Mouse (Mus musculus): ENCODE data around the gene Crip1. TPM values are rescaled to one million over a fixed set of nuclear protein-coding genes. Genes with fewer than 3 reads are reported as not detected.
"Not testable (repeated sequence)": the region's sequence is repeated elsewhere in the genome, so short reads cannot be mapped to it uniquely, and the experiment has no call there.

Gene Crip1
- total RNA-seq, 2 experiments from 2014 or later, result 52.9 to 106 TPM

DNA sequence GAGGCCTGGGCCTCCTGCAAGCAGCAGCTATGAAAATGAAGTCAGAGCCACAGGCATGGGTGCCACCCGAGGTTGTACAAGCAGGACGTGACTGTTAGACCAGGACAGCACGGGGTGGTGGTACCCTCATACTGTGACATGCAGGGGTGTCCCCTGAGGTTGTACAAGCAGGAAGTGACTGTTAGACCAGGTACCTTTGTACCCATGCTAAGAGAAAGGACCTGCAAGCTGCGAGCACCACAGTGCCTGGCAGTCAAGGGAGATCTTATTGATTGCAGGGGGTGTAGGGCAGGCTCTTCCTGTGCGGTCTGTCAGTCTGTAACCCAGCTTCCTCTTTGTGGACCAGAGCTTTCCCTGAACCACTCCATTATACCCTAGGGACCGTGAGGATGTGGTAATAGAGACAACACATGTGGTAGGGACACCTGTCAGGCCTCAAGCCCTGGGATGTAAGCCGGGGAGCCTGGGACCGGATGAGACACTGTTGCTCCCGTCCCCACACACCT lies 22.0 kb downstream of the Crip1 start:
- DNase-seq (ENCODE audit: low spot score in 2 of 2), result no peak

DNA sequence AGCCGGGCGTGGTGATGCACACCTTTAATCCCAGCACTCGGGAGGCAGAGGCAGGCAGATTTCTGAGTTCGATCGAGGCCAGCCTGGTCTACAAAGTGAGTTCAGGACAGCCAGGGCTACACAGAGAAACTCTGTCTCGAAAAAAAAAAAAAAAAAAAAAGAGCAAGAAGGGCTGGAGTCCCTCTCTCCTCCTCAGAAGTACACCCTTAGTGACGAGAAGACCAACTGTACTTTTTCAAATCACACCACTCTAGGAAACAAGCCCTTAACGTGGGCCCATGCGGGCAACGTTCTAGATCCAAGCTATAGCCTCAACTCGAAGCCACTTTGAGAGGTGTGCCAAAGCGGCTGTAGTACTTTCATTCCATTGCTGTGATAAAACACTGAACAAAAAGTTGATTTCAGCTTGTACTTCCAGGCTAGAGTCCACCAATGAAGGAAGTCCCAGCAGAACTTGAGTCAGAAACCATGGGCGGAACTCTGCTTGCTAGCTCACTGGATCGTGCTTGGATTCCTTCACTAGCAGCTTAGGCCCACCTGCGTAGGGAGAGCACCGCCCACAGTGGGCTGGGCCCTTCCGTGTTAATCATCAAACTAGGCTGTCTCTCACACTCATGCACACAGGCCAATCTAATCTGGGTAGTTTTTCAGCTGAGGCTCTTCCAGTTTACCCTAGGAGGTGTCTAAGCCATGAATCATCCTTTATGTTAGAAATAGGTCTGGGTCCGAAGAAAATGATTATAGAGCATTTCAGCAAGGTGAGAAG lies 31.0 kb downstream of the Crip1 start:
- no peak for DNase-seq (ENCODE audit: low spot score in 2 of 2)

DNA sequence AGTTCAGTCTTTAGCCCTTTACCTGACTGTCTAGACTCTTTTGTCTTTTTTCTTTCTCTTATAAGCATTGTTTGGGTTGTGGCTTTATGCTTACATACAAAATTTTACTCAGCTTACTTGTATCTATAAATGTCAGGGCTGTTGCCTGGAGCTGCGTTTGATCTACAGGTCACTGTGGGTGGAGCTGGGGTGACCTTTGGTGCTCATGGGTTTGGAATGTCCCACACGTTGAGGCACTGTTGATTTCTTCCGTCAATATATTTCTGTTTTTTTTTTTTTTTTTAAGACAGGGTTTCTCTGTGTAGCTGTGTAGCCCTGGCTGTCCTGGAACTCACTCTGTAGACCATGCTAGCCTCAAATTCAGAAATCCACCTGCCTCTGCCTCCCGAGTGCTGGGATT lies 34.9 kb downstream of the Crip1 start:
- DNase-seq (ENCODE audit: low spot score in 2 of 2), result no peak

DNA sequence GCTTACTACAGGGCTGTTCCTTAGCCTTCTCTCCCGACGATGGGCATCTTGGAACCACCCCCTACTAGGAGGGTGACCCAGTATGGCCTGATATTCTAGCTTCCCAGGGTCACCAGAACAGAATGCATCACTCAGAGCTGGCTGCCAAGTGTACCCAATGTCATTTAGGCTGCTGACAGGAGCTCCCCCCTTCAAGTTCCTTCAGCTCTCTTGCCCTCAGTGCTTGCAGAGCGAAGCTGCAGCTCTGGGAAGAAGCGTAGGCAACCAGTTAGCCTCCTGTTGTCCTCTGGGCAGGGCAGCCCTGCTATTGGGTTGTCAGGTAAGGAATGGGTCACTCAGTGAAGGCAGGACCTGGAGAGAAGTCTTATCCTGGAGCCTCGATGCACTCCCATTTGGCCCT lies 38.8 kb downstream of the Crip1 start:
- no peak for DNase-seq (ENCODE audit: low spot score in 2 of 2)

DNA sequence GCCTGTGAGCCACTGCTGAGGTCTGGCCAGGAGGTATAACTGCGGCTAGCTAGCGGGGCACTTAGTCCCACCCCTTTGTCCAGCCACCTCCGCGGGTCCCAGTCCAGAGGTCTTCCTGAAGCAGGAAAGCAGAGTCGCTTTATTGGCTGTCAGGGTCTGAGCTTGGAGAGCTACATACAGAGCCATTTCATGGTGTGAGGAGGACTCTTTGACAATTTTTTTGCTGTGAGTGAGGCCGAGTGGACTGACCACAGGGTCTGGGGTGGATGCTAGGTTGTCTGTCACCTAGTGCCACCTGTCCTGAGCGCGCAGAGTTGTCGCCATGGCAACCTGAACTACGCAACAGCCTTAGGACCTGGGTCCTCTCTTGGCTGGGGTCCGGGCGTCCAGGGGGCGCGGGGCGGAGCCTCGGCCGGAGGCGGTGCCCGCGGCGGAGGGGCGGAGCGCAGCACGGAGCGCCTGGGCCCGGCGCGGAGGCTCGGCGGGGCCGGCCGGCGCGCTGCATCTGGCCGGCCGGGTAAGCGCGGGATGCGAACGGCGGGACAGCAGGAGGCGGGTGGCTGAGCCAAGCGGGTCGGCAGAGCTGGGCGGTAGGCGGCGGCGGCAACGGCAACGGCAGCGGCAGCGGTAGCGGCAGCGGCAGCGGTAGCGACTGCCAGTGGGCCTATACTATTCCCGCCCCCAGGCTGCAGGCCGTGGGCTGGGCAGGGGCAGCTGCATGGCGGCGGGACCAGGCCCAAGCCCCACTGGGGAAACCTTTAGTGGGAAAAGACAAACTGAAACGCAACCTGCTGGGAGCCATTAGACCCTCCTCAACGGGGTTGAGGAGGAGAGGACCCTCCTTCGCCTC lies 39.6 kb downstream of the Crip1 start, which contains the start of gene Tmem121:
Tmem121 (plus strand) TSS at position 489 of the 850 bp plus-strand sequence.
- peak; percentile 33 to 47 for DNase-seq (ENCODE audit: low spot score in 2 of 2)

DNA sequence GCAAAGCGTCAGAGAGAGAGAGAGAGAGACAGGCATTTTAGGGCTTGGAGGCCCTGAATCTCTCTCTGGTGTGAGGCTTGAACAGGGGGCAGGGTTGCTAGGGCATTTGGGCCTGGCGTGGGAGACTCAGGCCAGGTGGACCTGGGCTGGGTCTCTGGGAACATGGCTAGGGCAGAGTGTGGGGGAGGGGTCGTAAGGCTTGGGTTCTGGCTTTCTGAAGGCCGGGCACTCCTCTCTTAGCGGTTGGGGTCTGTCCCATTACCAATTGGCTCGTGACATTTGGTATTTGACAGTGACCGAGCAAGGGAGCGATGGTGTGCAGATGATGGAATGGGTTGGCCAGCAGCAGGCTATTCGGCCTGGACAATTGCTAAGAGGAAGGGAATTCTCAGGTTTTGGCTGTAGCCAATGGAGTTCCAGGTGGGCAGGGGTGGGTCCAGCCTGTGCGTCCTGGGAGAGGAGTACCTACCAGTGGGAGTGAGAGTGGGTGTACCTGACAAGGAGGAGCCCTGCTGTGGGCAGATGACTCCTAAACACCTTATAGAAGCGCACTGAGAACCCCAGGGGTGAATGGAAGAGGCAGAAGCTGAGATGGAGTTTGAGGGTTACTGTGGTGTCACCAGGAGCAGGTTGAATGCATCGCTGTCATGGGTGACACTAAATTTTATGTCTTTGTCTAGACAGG lies 40.4 kb downstream of the Crip1 start:
- DNase-seq (ENCODE audit: low spot score in 2 of 2), result no peak

DNA sequence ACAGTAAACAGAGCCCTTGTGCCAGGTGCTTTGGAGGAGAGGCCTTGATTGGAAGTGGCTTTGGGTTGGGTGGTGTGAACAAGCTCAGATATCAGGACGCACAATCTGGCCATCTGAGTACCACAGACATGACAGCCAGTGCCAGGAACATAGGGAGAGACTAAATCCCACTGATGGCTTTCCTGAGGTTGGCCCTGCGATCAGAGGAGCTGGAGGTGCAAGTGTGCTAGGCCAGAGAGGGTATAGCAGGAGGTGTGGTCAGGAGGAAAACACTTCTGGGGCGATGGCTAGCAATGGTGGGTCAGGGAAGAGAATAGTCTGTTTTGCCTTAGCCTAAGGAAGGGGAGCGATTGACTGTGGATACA lies 40.9 kb downstream of the Crip1 start:
- DNase-seq (ENCODE audit: low spot score in 2 of 2), result no peak

DNA sequence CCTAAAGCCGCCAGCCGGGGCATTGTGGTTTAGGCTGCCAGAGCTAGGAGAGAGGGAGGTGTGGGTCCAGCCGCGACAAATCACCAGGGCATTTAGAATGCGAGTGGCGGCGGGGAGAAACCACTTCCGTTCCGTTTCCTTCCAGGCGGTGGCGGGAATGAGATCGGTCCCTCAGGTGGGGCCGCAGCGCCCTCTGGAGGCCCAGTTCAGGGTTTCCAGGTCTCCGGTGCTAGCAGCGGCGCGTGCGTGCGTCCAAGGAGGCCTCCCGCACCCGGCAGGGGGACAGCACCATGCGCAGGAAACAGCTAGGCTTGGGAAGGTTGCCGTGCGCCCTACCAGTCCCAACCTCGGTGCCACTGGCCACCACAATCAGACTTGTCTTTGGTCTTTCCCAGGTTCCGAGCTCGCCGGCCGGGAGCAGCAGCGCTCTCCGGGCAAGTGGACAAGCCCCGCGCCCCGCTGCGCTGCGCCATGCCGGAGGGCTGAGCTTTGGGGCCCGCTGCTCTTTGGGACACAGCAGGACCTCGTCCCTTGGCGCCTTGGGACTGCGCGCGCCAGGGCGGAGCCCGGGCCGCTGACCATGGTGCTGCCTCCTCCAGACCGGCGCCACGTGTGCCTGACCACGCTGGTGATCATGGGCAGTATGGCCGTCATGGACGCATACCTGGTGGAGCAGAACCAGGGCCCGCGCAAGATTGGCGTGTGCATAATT lies 41.6 kb downstream of the Crip1 start:
- peak; percentile 81 to 83 for DNase-seq (ENCODE audit: low spot score in 2 of 2)

DNA sequence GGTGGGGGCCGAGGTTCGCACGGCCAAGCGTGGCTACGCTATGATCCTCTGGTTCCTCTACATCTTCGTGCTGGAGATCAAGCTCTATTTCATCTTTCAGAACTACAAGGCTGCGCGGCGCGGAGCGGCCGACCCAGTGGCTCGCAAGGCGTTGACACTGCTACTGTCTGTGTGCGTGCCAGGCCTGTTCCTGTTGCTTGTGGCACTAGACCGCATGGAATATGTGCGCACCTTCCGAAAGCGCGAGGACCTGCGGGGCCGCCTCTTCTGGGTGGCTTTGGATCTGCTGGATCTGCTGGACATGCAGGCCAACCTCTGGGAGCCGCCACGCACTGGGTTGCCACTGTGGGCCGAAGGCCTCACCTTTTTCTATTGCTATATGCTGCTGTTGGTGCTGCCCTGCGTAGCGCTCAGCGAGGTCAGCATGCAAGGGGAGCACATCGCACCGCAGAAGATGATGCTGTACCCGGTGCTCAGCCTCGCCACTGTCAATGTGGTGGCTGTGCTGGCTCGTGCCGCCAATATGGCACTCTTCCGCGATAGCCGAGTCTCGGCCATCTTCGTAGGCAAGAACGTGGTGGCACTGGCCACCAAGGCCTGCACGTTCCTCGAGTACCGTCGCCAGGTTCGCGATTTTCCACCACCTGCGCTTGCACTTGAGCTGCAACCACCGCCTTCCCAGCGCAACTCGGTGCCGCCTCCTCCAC lies 42.4 kb downstream of the Crip1 start:
- no peak for DNase-seq (ENCODE audit: low spot score in 2 of 2)

DNA sequence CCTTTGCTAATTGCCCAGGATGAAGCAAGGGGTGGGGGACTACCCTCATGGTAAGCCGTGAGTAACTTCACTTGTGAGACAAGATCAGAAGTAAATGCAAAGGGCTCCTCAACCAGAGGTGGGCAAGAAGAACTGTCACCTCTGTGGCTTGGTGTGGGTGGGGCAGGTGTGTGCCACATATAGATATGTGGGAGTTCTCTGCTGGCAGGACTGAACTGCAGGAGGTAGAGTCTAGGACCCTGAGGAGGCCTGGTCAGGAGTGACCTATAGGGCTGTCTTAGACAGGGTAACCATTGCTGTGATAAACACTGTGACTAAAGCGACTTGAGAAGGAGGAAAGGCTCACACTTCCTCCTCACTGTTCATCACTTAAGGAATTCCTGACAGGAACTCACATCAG lies 47.3 kb downstream of the Crip1 start:
- DNase-seq (ENCODE audit: low spot score in 2 of 2), result no peak

DNA sequence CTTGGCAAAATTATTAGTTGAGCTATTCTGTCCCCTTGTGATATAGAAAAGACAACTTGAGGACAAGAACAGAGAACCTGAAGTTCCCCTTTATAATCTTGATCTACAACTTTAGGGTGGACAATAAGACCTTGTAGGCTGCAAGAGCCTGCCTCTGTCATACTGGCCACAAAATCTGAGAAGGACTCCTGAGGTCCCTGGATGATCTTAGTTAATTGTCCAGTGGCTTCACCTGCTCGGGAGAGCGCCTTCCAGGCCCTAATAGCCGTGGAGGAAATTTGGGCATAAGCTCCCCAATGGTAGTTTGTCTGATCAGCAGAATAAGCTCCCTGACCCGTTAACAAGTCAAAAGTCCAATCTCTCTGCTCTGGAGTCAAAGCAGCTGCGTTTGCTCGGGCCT lies 53.0 kb downstream of the Crip1 start:
- DNase-seq (ENCODE audit: low spot score in 2 of 2), result not testable (repeated sequence)

DNA sequence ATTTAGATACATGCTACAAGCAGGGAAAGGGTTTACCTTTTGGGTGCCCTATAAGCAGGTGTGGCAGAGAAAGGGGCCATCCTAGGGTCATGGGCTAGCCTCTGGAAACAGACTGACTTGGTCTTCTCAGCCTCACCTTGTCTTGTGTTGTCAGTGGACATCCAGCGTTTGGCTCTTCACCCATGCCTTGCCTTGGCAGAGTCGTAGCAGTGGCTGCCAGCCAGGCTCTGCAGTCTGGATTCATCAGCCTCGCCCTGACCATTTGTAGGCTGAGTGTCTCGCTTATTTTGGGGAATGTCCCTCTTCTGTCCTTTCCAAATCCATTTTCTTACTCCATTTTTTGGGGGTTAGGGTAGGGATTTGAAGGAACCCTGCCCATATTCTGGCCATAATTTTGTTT lies 55.2 kb downstream of the Crip1 start:
- DNase-seq (ENCODE audit: low spot score in 2 of 2), result no peak

DNA sequence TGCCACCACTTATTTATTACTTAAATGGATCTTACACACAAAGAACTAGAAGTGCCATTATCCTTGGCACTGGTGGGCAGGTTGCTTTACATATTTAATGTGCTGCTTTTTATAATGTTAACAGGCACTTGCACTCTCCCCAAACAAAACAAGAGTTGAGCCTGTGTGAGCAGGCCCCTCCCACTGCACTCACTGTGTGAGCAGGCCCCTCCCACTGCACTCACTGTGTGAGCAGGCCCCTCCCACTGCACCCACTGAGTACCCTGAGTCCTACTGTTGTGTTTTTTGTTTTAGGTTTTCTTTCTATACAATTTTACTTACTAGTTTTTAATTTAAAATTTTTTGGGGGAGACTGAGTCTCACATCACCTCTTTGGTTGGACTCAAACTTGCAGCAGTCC lies 55.9 kb downstream of the Crip1 start:
- DNase-seq (ENCODE audit: low spot score in 2 of 2), result no peak

Other genes with a start within 250 kb of the Crip1 start
- 1 to 10 TPM; 4.7 to 9.0 TPM for gene Jag2, start 216.5 kb upstream of the Crip1 start, total RNA-seq (2021)
- gene Nudt14, start 204.2 kb upstream of the Crip1 start, total RNA-seq (2021), result 10 to 100 TPM; 30.5 to 31.9 TPM
- 10 to 100 TPM; 14.9 to 15.5 TPM for gene Btbd6, start 169.8 kb upstream of the Crip1 start, total RNA-seq (2021)
- gene Brf1, start 145.6 kb upstream of the Crip1 start, total RNA-seq (2021), result 10 to 100 TPM; 39.1 to 50.4 TPM
- 10 to 100 TPM; 34.3 to 38.0 TPM for gene Pacs2, start 131.8 kb upstream of the Crip1 start, total RNA-seq (2021)
- under 1 TPM in 1 of 2 experiments, not detected in 1; 0.27 TPM for gene Tex22, start 71.8 kb upstream of the Crip1 start, total RNA-seq (2021)
- 10 to 100 TPM; 61.6 to 89.6 TPM for gene Mta1, start 48.0 kb upstream of the Crip1 start, total RNA-seq (2021)
- 10 to 100 TPM; 48.1 to 55.6 TPM for gene Crip2, start 6.1 kb upstream of the Crip1 start, total RNA-seq (2021)
- gene Tedc1, start 10.1 kb downstream of the Crip1 start, total RNA-seq (2021), result under 1 TPM; 0.83 to 0.93 TPM
- 1 to 10 TPM; 5.4 to 7.2 TPM for gene Tmem121, start 39.6 kb downstream of the Crip1 start, total RNA-seq (2021)

Measured in adrenal gland, adult 18-20 months (tissue).